Mouse (Mus musculus) T-helper 1 cell (primary cell): ENCODE data around the gene Uvrag.

Experiments used
- in situ Hi-C: fragments of 300-600 bp; cut with MboI, MseI; formaldehyde crosslinking; loops from one replicate; pipeline ENCODE4 v1.15.1; 2025; ENCODE audit warnings: high pct_unique_total_duplicates

Uvrag gene

GRCm38 (mm10) chr7:99141919-99142606 lies 1.1 kb upstream of the Uvrag start:
- in situ Hi-C loops: loop anchor here (10.0 kb wide), 1 partner anchor 1233 kb away; the partner anchor contains the start of genes C2cd3 and Ppme1

- in situ Hi-C loops: loop anchor here (10.0 kb wide), 1 partner anchor 1234 kb away; the partner anchor contains the start of genes C2cd3 and Ppme1
Observed at GRCm38 (mm10) chr7:99140511-99140910, 430 bp downstream of the Uvrag start.

GRCm38 (mm10) chr7:99139841-99140491 lies 975 bp downstream of the Uvrag start:
- in situ Hi-C loops: loop anchor here (10.0 kb wide), 1 partner anchor 1235 kb away; the partner anchor contains the start of genes C2cd3 and Ppme1

- in situ Hi-C loops: no loop called here
Observed at GRCm38 (mm10) chr7:99137541-99137940, 3.4 kb downstream of the Uvrag start.

DNA sequence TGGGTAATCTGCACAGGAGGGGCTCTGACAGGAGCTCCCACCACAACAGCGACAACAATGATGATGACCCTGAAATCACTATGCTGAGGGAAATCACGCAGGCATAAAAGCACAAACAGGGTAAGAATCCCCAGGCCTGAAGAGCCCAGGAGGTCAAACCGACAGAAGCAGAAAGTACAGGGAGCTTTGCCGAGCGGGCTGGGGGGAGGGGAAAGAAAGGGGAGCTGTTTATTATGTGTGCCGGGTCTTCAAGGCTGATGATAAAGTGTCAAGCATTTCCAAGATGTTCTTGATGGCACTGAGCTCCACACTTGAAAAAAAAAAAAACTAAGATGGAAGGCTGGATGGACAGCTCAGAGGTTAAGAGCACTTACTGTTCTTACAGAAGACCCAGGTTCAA lies 4.2 kb downstream of the Uvrag start:
- in situ Hi-C loops: no loop called here

GRCm38 (mm10) chr7:99133811-99134402 lies 7.0 kb downstream of the Uvrag start:
- in situ Hi-C loops: no loop called here

GRCm38 (mm10) chr7:99132597-99132996 lies 8.3 kb downstream of the Uvrag start:
- in situ Hi-C loops: no loop called here

DNA sequence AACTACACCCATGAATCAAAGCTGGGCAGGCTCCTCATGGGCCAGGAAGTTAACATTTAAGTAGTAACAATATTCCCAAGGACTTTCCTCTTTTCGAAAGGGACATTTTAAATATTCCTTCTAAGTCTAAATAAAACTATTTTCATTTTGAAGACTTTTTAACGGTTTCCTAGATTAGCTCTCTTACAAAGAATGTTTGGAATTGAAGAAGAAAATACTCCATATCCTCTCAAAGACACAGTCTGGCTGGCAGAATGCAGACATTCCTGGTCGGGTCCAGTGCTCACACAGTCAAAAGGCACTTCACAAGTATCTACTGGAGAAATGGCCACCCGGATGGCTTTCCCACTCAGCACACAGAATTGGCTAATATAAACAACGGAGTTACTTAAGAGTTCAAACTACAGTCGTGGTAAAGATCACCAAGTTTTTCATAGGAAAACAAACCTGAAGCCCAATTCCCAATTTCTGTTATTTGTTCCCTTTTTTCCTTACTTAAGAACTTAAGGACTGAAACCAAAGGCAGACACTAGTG lies 9.1 kb downstream of the Uvrag start:
- in situ Hi-C loops: no loop called here

DNA sequence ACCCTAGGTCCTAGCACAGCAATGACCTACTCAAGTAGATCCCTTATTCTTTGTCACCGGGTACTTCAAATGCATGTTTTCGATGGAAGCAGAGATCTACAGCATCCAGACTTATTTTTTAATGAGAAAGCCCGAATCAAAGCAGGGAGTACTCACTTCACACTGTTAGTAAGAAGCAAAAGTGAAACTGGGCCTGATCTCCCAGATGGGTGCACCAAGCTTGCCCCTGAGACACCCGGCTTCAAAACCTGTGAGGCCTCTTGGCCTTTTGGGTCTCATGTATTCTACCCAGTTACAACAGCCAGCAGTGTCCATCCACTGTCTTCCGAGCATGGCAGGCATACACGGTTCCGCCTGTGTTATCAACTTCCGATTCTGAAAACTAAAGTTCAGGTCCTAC lies 12.0 kb downstream of the Uvrag start:
- in situ Hi-C loops: no loop called here

GRCm38 (mm10) chr7:99128020-99128950 lies 12.7 kb downstream of the Uvrag start:
- in situ Hi-C loops: no loop called here

DNA sequence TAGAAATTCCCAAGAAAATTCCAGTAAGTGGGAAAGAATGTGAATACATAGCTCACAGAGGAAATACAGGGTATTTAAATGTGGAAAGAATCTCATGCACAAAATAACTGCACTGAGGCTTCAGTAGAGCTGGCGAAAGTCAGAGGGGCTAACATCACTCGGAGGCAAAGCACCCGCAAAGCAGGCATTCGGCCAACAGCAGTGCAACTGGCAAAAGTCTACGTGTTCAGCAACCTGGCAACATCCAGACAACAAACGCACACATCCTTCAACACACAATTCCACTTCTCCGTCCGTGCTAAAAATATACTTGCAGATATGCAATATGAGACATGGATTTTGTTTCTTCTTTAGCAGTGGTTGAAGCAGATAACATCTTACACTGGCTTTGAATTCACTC lies 14.9 kb downstream of the Uvrag start:
- in situ Hi-C loops: no loop called here

DNA sequence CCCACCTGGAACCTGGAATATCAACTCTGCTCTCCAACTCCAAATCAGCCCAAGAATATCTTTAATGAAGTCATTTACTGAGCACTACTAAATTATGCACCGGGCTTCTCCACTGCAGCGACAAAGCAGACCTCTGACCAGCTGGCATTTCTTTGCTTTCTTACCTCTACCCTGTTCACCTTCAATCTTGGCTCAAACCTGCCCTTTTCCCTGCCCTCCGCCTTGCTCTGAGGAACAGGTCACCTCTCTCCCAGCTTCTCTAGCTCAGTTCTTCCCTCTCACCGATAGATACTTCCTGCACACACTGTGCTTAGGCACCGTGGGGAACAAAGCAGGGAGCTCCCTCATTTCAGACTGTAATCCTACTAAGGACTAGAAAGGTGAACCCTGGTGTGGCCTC lies 18.3 kb downstream of the Uvrag start:
- in situ Hi-C loops: no loop called here

DNA sequence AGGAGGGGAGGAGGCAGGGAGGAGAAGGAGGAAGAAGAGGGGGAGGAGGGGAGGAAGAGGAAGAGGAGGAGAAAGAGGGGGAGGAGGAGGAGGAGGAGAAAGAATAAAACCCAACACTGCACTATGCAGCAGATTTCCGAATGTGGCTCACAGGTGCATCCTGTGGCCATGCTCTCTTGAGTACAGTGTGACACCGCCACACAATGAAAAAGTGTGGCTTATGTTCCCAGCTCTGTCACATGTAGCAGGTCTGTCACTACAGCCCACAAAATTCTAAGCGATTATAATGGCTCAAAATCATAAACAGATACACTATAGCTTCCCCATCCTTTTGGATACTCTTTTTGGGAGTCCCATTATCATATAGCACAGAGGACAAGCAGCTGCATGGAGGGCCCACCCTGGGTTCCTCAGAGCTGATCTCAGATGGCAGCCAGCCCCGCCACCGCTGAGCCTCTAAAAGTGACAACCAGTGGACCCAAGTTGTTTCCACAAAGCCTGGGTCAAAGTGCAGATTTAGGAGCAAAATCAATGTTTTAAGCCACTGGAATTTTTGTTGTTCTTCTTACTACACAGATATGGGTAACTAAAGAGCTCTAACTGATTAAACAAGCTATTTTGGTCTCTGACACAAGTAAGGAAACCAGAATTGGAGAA lies 19.9 kb downstream of the Uvrag start:
- in situ Hi-C loops: no loop called here

- in situ Hi-C loops: no loop called here
Observed at GRCm38 (mm10) chr7:99120082-99120481, 20.9 kb downstream of the Uvrag start.

- in situ Hi-C loops: no loop called here
Observed at GRCm38 (mm10) chr7:99116781-99117180, 24.2 kb downstream of the Uvrag start.

DNA sequence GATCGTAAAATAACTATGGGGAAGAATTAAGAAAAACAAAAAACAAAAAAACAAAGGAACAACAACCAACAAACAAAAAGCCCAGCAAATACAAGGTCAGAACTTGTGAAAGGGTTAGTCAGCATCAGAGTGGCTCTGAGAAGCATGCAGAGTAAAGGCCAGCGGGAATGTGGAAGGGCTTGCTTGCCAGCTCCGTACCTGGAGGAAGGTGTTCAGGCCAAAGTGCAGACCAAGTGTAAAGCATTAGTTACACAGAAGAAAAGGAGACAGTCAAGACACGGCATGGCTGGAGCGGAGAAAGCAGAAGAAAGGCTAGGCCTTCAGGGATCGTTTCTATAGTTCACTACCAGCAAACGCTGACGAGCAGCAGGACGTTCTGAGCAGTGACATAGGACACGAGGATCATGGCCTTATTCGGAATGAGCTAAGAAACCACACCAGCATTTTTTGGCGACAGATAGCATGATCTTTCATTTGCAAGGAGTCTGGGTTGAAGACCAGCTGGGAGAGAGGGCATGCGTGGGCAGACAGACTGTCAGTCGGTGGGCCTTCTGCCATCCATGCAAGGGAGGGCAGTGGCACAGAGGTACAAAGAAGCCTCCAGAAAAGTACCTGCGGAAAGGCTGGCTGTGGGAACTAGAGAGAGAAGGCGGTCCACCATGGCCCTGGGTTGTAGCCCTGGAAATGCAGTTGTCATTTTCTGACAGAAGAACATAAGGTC lies 26.8 kb downstream of the Uvrag start:
- in situ Hi-C loops: no loop called here

- in situ Hi-C loops: no loop called here
Observed at GRCm38 (mm10) chr7:99107566-99107965, 33.4 kb downstream of the Uvrag start.

DNA sequence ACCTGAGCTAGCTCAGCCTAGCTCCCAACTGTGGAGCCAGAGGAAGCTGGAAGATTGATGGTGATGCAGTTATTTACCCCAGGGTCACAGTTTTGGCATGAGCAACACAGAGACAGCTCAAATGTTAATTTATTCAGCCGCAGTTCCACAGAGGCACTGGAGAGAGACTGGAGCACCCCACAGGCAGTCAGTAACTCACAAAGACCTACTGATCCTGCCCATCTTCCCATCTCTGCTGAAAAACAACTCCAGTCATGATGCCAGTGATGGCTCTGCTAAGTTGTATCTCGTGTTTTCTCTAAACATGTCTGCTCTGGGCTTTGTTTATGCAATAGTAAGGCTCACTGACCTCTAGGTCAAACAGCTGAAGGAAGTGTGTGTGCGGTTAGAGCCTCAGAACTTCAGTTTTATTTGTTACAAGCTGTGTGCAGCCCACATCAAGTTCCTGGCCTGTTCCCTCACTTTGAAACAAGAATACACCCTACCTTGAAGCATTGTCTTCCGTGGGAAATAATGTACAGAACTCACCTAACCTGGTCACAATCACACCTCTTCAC lies 34.1 kb downstream of the Uvrag start:
- in situ Hi-C loops: no loop called here

DNA sequence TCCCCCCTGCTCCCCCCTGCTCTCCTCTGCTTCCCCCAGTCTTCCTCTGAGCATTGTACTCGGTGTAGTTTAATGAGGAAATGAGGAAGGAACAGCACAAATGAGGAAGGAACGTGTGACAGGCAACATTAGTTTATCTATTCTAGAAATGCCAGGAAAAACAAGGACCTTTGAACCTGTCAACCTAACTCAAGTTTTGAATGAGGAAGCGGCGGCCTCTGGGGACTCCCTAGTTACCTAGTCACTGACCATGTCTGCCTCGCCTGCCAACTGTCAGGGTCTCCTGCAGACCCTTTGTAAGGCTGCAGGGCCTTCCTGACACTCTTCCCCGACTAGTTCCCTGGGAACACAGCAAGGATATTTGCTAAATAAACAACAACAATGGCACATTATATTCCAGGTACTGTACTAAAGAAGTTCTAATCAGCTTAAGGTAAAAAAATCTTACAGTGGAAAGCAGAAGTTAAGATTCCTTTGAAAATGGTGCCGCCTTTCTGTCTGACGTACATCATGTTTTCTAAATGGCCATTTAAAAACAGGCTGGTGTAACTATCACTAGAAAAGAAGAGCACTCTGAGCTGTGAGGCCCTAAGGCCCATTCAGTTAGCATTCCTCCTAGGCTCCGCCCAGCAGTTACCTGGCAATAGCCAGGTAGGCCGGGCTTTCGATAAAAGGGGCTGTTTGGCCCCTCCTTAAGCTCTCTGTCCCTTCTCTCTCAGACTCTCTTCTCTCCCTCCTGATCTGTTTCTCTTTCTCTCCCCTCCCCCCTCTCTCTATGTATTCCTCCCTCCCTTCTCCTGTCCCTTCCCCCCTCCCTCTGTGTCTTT lies 39.0 kb downstream of the Uvrag start:
- in situ Hi-C loops: no loop called here
